Mouse (Mus musculus) spleen, adult 2 months (tissue): Measurements from ENCODE around the gene Zmiz1. TPM values are rescaled to one million over a fixed set of nuclear protein-coding genes. Genes with fewer than 3 reads are reported as not detected.

ENCODE experiments used
- DNase-seq, 2 experiments: peaks; one replicate each; pipeline versions ENCODE4 v3.0.0 to v3.0.0-alpha.2; 2012 to 2021; ENCODE audit warnings: low spot score in 2 of 2, low read depth in 1 of 2
- H3K27ac ChIP-seq: fragments of 200-500 bp; 2 replicates; pipeline ENCODE4 v1.5.1; 2012; ENCODE audit warnings: low read length, inconsistent platforms; ENCODE audit not compliant: insufficient read depth
- H3K27me3 ChIP-seq: fragments of 200-500 bp; 2 replicates; pipeline ENCODE4 v1.6.1; 2012; ENCODE audit warnings: mild to moderate bottlenecking, moderate library complexity, low read length, inconsistent platforms; ENCODE audit not compliant: control insufficient read depth, insufficient read depth
- H3K36me3 ChIP-seq: fragments of 200-500 bp; 2 replicates; pipeline ENCODE4 v1.6.1; 2012; ENCODE audit warnings: mild to moderate bottlenecking, low read length, inconsistent platforms; ENCODE audit not compliant: control insufficient read depth, insufficient read depth
- H3K4me1 ChIP-seq: fragments of 200-500 bp; 2 replicates; pipeline ENCODE4 v1.6.1; 2011; ENCODE audit warnings: inconsistent platforms; ENCODE audit not compliant: control insufficient read depth, insufficient read depth, insufficient read length
- H3K4me3 ChIP-seq: fragments of 200-500 bp; 2 replicates; pipeline ENCODE4 v1.5.1; 2011; ENCODE audit warnings: mild to moderate bottlenecking, inconsistent platforms; ENCODE audit not compliant: insufficient read depth, insufficient read length; ENCODE audit errors: extremely low read depth
- CTCF ChIP-seq: fragments of 200-500 bp; IDR thresholded peaks from 2 replicates; pipeline ENCODE4 v1.5.1; 2011; ENCODE audit warnings: mild to moderate bottlenecking, inconsistent platforms; ENCODE audit not compliant: insufficient read depth, insufficient read length, insufficient replicate concordance; ENCODE audit errors: extremely low read depth
- POLR2A ChIP-seq: fragments of 200-500 bp; IDR thresholded peaks from 2 replicates; pipeline ENCODE4 v1.6.1; 2011; ENCODE audit warnings: low read depth, low read length, inconsistent platforms
- WGBS: fragments of 180-500 bp; shearing (Covaris S2); methylation state at CpG from one replicate; pipeline ENCODE4 v1.1.7; 2018; 5-methylcytosine and 5-hydroxymethylcytosine counted together
- polyA plus RNA-seq: library from polyadenylated mRNA; depleted of rRNA; stranded (reverse); fragments of >200 nt; gene quantifications from 2 replicates; pipeline ENCODE4 v1.2.3, GENCODE M21; 2012

Gene Zmiz1
- polyA plus RNA-seq, 1 experiment = 48.5 TPM

DNA sequence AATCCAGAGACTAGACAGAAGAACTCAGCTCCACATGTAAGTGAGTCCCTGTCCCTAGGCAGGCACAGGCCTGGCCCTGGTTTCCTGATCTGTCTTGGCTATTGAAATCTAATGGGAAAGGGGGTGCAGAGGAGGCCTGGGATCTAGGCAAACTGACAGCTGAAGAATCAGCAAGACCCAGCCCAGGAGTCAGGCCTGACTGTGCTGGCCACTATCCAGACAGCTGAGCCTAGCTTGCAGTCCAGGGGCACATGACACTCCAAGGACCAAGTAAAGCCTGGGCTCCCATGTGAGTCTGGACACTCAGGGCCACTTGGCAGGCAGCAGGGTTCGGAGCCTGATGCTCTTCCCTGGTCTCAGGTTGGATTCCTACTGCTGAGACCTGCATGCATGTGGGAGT lies 38.0 kb upstream of the Zmiz1 start:
- DNase-seq = no peak
- no peak overlapping the region for H3K4me3 ChIP-seq
- no peaks in the 10 kb centered on the region for H3K36me3 ChIP-seq
- no peak for TF ChIP-seq POLR2A
- TF ChIP-seq CTCF = no peak
- no peak overlapping the region for H3K27ac ChIP-seq
- no peaks in the 10 kb centered on the region for H3K27me3 ChIP-seq
- 92% methylated on average over 1 of the region's 1 CpGs for WGBS
- H3K4me1 ChIP-seq = no peaks in the 10 kb centered on the region; the same call in 1 of the 2 replicates

GRCm38 (mm10) chr14:25421596-25422001 lies 37.4 kb upstream of the Zmiz1 start:
- Histone ChIP-seq H3K4me3 (no peak overlapping the region), H3K27me3 (no peaks in the 10 kb centered on the region), H3K4me1 (no peaks in the 10 kb centered on the region; the same call in 1 of the 2 replicates), H3K27ac (no peak overlapping the region), H3K36me3 (no peaks in the 10 kb centered on the region)
- WGBS = 56% methylated on average over 13 of the region's 13 CpGs
- no peak for DNase-seq
- TF ChIP-seq CTCF (no peak), POLR2A (no peak)

DNA sequence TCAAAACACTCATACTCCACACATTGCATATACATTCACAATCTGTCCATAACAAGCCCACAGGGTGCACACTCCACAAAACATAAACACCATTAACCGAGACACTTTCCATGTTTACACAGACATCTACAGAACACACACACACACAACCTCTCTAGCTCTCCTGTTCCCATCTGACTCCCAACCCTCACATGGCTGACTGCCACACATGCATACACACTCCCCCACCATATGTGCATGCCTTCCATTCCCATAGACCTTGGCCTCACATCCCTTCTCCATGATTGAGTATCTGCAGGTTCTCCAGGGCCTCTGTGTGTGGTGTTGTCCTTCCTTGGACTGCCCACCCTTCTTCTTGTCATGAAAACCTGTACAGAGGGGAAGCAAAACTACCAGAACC lies 36.0 kb upstream of the Zmiz1 start:
- Histone ChIP-seq H3K4me1 (no peaks in the 10 kb centered on the region; the same call in 1 of the 2 replicates), H3K27me3 (no peaks in the 10 kb centered on the region), H3K27ac (no peak overlapping the region), H3K36me3 (no peaks in the 10 kb centered on the region), H3K4me3 (no peak overlapping the region)
- DNase-seq = no peak
- TF ChIP-seq POLR2A (no peak), CTCF (no peak)
- 92% methylated on average over 1 of the region's 1 CpGs for WGBS

DNA sequence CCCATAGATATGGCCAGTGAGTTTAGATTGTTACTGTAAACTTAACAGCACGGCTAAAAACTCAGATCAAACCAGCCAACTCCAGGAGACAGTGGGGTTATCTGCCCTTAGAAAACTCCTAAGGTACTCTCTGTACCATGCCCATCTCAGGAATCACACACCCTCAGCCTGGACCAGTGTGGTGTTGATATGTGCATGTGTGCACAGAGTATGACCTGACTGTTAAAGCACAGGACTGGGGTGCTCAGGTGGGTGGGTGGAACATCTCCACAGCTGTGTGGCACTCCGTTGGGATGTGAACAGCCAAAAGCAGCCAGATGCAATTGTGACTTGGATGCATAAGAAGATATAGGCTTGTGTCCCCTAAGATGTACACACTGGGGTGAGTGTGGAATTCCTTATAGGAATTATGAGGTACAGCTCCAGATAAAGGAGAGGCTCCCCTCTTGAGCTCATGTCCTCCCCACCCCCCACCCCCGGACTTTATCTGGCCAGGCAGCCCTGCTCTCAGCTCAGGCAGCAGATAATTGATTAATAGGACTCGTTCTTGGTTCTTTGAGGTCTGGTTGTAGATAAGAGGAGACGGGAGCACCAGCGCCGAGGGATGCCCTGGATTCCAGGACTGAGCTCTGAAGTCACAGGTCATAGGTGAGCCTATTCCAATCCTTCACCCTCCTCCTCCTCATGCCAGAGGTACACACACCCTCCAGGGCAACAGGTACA lies 35.1 kb upstream of the Zmiz1 start:
- Histone ChIP-seq H3K27ac (no peak overlapping the region), H3K36me3 (no peaks in the 10 kb centered on the region), H3K4me3 (no peak overlapping the region), H3K27me3 (no peaks in the 10 kb centered on the region), H3K4me1 (no peaks in the 10 kb centered on the region; the same call in 1 of the 2 replicates)
- no peak for TF ChIP-seq CTCF
- TF ChIP-seq POLR2A = no peak
- DNase-seq = no peak
- 78% methylated on average over 7 of the region's 7 CpGs for WGBS

- no peaks in the 10 kb centered on the region for H3K36me3 ChIP-seq
- TF ChIP-seq CTCF (no peak), POLR2A (no peak)
- no peak overlapping the region for H3K27ac ChIP-seq
- no peaks in the 10 kb centered on the region for H3K4me1 ChIP-seq
- no peaks in the 10 kb centered on the region for H3K27me3 ChIP-seq
- no peak for DNase-seq
- H3K4me3 ChIP-seq = no peak overlapping the region
Measured at GRCm38 (mm10) chr14:25438255-25438654, 20.7 kb upstream of the Zmiz1 start.

DNA sequence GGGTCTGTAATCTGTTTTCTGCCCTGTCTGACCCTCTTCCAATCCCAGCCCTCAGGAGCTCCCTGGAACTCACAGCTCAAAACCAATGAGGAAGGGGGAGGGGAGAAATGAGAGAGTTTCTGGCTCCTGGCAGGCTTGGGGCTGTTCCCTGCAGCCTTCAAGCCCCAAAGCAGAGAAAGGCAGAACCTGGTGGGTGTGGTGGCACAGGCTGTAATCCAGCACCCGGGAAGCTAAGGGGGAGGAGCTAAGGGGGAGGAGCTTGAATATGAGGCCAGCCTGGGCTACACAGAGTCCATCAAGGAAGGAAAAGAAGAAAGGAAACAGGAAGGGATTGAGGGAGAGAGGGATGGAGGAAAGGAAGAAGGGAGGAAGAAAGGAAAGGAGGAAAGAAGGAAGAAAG lies 18.9 kb upstream of the Zmiz1 start:
- WGBS = 21% methylated on average over 1 of the region's 1 CpGs
- no peak overlapping the region for H3K4me3 ChIP-seq
- no peak for TF ChIP-seq CTCF
- TF ChIP-seq POLR2A = no peak
- no peaks in the 10 kb centered on the region for H3K36me3 ChIP-seq
- H3K27ac ChIP-seq = no peak overlapping the region
- no peaks in the 10 kb centered on the region for H3K27me3 ChIP-seq
- H3K4me1 ChIP-seq = no peaks in the 10 kb centered on the region
- no peak for DNase-seq

- no peak overlapping the region for H3K4me3 ChIP-seq
- no peaks in the 10 kb centered on the region for H3K27me3 ChIP-seq
- no peaks in the 10 kb centered on the region for H3K36me3 ChIP-seq
- WGBS = 77% methylated on average over 3 of the region's 3 CpGs
- DNase-seq = no peak
- no peak for TF ChIP-seq CTCF
- no peak for TF ChIP-seq POLR2A
- no peak overlapping the region for H3K27ac ChIP-seq
- H3K4me1 ChIP-seq = no peaks in the 10 kb centered on the region
Measured at GRCm38 (mm10) chr14:25440777-25441176, 18.2 kb upstream of the Zmiz1 start.
